Mouse (Mus musculus) neural tube, embryonic 11.5 days (tissue): Measurements from ENCODE around the gene Polr2f. TPM values are rescaled to one million over a fixed set of nuclear protein-coding genes. Genes with fewer than 3 reads are reported as not detected.
A peak's percentile ranks its signal among the peaks of the same experiment; 100 is the strongest.

Source experiments
- ATAC-seq: fragments of 200-750 bp; cut with Nextera tagmentation; 2 replicates; pipeline ENCODE4 v1.8.0; 2017; ENCODE audit warnings: moderate number of reproducible peaks, mild to moderate bottlenecking, moderate TSS enrichment, moderate library complexity; ENCODE audit not compliant: insufficient read depth, low FRiP score, low TSS enrichment
- DNase-seq: peaks from one replicate; pipeline ENCODE4 v3.0.0-alpha.2; 2015; ENCODE audit warnings: low spot score
- H3K27ac ChIP-seq: fragments of 300-500 bp; sonication (generic); 2 replicates; pipeline ENCODE4 v1.5.1; 2014; ENCODE audit warnings: low read depth, mild to moderate bottlenecking, low read length
- H3K27me3 ChIP-seq: fragments of 300-500 bp; sonication (generic); 2 replicates; pipeline ENCODE4 v1.6.1; 2014; ENCODE audit warnings: mild to moderate bottlenecking, low read length, mixed read lengths; ENCODE audit not compliant: control insufficient read depth, insufficient read depth
- H3K36me3 ChIP-seq: fragments of 300-500 bp; sonication (generic); 2 replicates; pipeline ENCODE4 v1.6.1; 2014; ENCODE audit warnings: mild to moderate bottlenecking, low read length, moderate library complexity, mixed read lengths; ENCODE audit not compliant: control insufficient read depth, insufficient read depth
- H3K4me1 ChIP-seq: fragments of 300-500 bp; sonication (generic); 2 replicates; pipeline ENCODE4 v1.6.1; 2014; ENCODE audit warnings: low read length, mixed read lengths; ENCODE audit not compliant: control insufficient read depth, insufficient read depth
- H3K4me2 ChIP-seq: fragments of 300-500 bp; sonication (generic); 2 replicates; pipeline ENCODE4 v1.6.1; 2014; ENCODE audit warnings: low read depth, mild to moderate bottlenecking, moderate library complexity
- H3K4me3 ChIP-seq: fragments of 300-500 bp; sonication (generic); 2 replicates; pipeline ENCODE4 v1.5.1; 2014; ENCODE audit warnings: low read depth, low read length
- H3K9ac ChIP-seq: fragments of 300-500 bp; sonication (generic); 2 replicates; pipeline ENCODE4 v1.6.1; 2014; ENCODE audit warnings: mild to moderate bottlenecking, low read length
- H3K9me3 ChIP-seq: fragments of 300-500 bp; sonication (generic); 2 replicates; pipeline ENCODE4 v1.6.1; 2016; ENCODE audit warnings: low read length; ENCODE audit not compliant: control insufficient read depth
- WGBS: fragments of 180-500 bp; shearing (Covaris S2); extraction: QIAGEN DNeasy Blood & Tissue Kit; methylation state at CpG from one replicate; pipeline ENCODE4 v1.1.7; 2014; 5-methylcytosine and 5-hydroxymethylcytosine counted together
- polyA plus RNA-seq: library from polyadenylated mRNA; unstranded; fragments of >200 nt; fragmentation: Nextera tagmentation; extraction: Ambion mirVana; gene quantifications from 2 replicates; pipeline ENCODE4 v1.2.1, GENCODE M21; 2014

Polr2f gene
- polyA plus RNA-seq, 1 experiment from 2014 or later = 301 TPM

GRCm38 (mm10) chr15:79124331-79124875, 16.4 kb upstream of the Polr2f start:
- Histone ChIP-seq H3K36me3 (peaks cover 12% of the 10 kb centered on the region), H3K27ac (no peak overlapping the region), H3K4me1 (peaks cover 3% of the 10 kb centered on the region; the same call in 1 of the 2 replicates), H3K4me2 (no peak overlapping the region), H3K9me3 (no peaks in the 10 kb centered on the region), H3K9ac (no peak overlapping the region), H3K4me3 (no peak overlapping the region), H3K27me3 (no peaks in the 10 kb centered on the region)
- ATAC-seq = no peak
- DNase-seq = no peak
- WGBS = 85% methylated on average over 10 of the region's 10 CpGs

- Histone ChIP-seq H3K4me1 (peaks cover 3% of the 10 kb centered on the region; the same call in 1 of the 2 replicates), H3K36me3 (peaks cover 14% of the 10 kb centered on the region), H3K27ac (no peak overlapping the region), H3K4me3 (no peak overlapping the region), H3K9me3 (no peaks in the 10 kb centered on the region), H3K9ac (no peak overlapping the region), H3K27me3 (no peaks in the 10 kb centered on the region), H3K4me2 (no peak overlapping the region)
- ATAC-seq (no peak), DNase-seq (peak; percentile 48)
- WGBS = 82% methylated on average over 13 of the region's 13 CpGs
Measured at GRCm38 (mm10) chr15:79126217-79126932, 14.4 kb upstream of the Polr2f start.

GRCm38 (mm10) chr15:79127101-79127500, 13.7 kb upstream of the Polr2f start:
- Histone ChIP-seq H3K4me1 (peaks cover 3% of the 10 kb centered on the region; the same call in 1 of the 2 replicates), H3K27ac (no peak overlapping the region), H3K9me3 (no peaks in the 10 kb centered on the region), H3K4me3 (no peak overlapping the region), H3K4me2 (no peak overlapping the region), H3K9ac (no peak overlapping the region), H3K27me3 (no peaks in the 10 kb centered on the region), H3K36me3 (peaks cover 14% of the 10 kb centered on the region)
- ATAC-seq (no peak), DNase-seq (no peak)
- WGBS = 94% methylated on average over 12 of the region's 12 CpGs

DNA sequence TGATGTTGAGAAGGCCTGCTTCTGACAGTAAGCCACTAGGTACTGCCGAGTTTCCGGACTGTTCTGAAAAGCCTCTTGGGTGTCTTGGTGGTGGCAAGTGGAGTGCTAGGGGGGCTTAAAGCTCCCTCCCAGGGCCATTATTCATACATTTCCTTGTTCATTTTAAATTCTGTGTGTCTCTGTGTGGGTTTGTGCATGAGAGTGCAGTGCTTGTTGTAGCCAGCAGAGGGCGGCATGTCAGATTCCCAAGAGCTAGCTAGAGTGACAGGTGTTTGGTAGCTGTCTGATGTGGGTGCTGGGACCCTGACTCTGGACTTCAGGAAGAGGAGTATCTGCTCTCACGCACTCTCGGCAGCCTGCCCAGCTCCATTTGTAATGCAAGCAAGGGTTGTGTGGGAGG, 12.6 kb upstream of the Polr2f start:
- H3K36me3 ChIP-seq = peaks cover 14% of the 10 kb centered on the region
- H3K27ac ChIP-seq = no peak overlapping the region
- H3K4me1 ChIP-seq = no peaks in the 10 kb centered on the region
- 97% methylated on average over 5 of the region's 5 CpGs for WGBS
- no peak overlapping the region for H3K4me2 ChIP-seq
- no peak overlapping the region for H3K9ac ChIP-seq
- no peak overlapping the region for H3K4me3 ChIP-seq
- no peaks in the 10 kb centered on the region for H3K27me3 ChIP-seq
- DNase-seq (no peak), ATAC-seq (no peak)
- no peaks in the 10 kb centered on the region for H3K9me3 ChIP-seq

- peaks cover 14% of the 10 kb centered on the region for H3K36me3 ChIP-seq
- no peaks in the 10 kb centered on the region for H3K4me1 ChIP-seq
- WGBS = 80% methylated on average over 7 of the region's 7 CpGs
- H3K4me3 ChIP-seq = no peak overlapping the region
- ATAC-seq (no peak), DNase-seq (no peak)
- no peaks in the 10 kb centered on the region for H3K9me3 ChIP-seq
- no peak overlapping the region for H3K27ac ChIP-seq
- H3K4me2 ChIP-seq = no peak overlapping the region
- H3K9ac ChIP-seq = no peak overlapping the region
- no peaks in the 10 kb centered on the region for H3K27me3 ChIP-seq
Measured at GRCm38 (mm10) chr15:79129311-79129710, 11.5 kb upstream of the Polr2f start.

GRCm38 (mm10) chr15:79130782-79131181, 10.0 kb upstream of the Polr2f start:
- Histone ChIP-seq H3K27ac (no peak overlapping the region), H3K36me3 (peaks cover 12% of the 10 kb centered on the region), H3K4me3 (no peak overlapping the region), H3K9ac (no peak overlapping the region), H3K4me1 (no peaks in the 10 kb centered on the region), H3K4me2 (no peak overlapping the region), H3K27me3 (no peaks in the 10 kb centered on the region), H3K9me3 (no peaks in the 10 kb centered on the region)
- no peak for DNase-seq
- no peak for ATAC-seq
- 89% methylated on average over 10 of the region's 10 CpGs for WGBS

DNA sequence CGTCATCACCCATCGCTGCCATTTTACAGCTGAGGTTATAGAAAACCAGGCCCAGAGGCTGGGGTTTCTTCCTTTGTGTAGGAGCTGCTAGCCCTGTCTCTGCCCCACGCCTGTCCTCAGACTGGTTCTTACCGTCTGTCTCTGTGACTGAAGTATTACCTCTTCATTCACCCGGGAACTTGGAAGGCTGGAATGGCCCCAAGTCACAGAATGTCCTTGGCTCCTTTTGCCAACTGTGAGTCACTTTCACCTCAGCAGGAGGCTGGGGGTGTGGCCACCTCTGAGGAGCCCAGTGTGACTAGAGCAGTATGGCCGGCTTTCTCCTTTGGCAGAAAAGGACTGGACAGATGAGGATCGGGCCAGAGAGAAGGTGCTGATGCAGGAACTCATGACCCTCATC, 9.4 kb upstream of the Polr2f start:
- no peak overlapping the region for H3K4me2 ChIP-seq
- H3K9me3 ChIP-seq = no peaks in the 10 kb centered on the region
- no peaks in the 10 kb centered on the region for H3K4me1 ChIP-seq
- no peak for DNase-seq
- H3K4me3 ChIP-seq = no peak overlapping the region
- ATAC-seq = no peak
- peaks cover 12% of the 10 kb centered on the region for H3K36me3 ChIP-seq
- no peaks in the 10 kb centered on the region for H3K27me3 ChIP-seq
- WGBS = 85% methylated on average over 7 of the region's 7 CpGs
- H3K27ac ChIP-seq = no peak overlapping the region
- H3K9ac ChIP-seq = no peak overlapping the region

DNA sequence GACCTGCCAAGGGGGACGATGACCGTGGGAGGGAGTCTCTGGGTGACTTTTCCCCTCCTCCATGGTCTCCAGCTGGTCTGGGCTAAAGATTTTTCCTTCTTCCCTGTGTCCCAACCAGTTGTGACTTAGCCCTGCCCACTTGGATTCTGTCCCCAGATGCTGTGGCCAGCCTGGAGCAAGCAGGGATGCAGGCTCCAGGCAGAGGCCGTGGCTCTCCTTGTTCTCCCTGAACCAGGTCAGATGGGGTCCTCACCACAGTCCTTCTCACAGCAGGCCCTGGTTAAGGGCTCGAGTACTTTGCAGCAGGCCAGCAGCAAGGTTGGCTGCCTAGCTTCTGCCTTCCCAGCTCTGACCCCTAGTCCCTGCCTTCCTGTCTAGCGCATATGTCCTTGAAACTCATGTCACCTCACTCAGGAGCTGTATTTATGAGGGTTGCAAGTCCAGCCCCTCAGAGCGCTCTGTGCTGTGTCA, 7.6 kb upstream of the Polr2f start:
- Histone ChIP-seq H3K4me3 (no peak overlapping the region), H3K27ac (no peak overlapping the region), H3K4me1 (no peaks in the 10 kb centered on the region), H3K4me2 (no peak overlapping the region), H3K9me3 (no peaks in the 10 kb centered on the region), H3K9ac (no peak overlapping the region), H3K27me3 (no peaks in the 10 kb centered on the region), H3K36me3 (peaks cover 2% of the 10 kb centered on the region)
- ATAC-seq = no peak
- no peak for DNase-seq
- WGBS = 84% methylated on average over 6 of the region's 6 CpGs
